Mouse (Mus musculus): ENCODE results near the gene Trpm8.

The Trpm8 gene

DNA sequence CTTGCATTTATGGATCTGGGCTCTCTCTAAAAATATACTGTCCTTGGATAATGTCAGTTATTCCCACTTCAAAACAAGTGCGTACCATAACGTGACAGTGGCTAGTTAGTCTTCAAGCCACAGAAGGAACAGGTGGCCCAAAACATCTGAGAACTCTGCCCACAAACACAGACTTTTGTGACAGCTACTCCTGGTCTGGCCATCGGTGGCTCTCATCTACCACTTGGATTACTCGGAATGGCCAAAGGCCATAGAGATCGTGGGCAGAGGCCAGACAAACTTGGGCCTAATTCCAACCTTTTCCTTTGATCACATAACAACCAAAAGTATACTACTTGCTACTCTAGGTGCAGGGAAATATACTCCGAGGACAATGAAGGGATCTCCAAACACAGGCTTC, 9.4 kb upstream of the Trpm8 start:
- no peak; the same call in 1 of the 2 replicates for TF ChIP-seq GATA4 (IDR thresholded peaks at IDR 0.05; ENCODE audit: insufficient replicate concordance, low read length)

DNA sequence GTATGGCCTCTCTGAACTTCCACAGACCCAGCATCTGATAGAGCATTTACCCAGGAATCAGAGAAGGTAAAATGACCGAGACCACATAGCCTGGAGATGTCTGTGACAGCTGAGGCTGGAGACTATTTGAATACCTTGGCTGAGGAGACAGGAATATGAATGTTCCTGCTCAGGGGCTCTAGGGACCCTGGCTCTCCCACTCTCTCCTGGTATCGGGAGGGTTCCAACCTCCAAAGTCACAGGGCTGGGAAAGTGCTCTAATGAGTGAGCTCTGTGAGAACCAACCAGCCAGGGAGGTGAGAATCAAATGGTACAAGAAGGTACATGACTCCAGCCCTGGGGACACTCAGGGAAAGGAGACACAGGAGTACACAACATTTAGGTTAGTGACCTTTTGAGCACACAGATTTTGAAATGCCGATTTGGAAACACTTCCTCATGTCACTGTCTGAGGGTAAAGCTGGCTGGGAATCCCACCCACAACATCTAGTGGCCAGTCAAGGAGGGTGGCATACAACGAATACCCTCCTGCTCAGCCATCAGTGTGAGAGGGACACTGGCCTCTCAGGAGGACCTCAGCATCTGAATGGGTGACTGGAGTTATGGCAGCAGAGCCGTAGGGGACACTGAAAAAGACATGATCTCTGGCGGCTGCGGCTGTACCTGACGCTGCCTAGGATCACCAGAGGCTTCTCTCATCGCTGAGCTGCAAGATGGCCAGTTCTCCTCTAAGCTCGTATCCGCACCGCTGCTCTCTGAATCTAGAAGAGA, 7.7 kb upstream of the Trpm8 start:
- no peak for TF ChIP-seq GATA4 (IDR thresholded peaks at IDR 0.05; ENCODE audit: insufficient replicate concordance, low read length)

DNA sequence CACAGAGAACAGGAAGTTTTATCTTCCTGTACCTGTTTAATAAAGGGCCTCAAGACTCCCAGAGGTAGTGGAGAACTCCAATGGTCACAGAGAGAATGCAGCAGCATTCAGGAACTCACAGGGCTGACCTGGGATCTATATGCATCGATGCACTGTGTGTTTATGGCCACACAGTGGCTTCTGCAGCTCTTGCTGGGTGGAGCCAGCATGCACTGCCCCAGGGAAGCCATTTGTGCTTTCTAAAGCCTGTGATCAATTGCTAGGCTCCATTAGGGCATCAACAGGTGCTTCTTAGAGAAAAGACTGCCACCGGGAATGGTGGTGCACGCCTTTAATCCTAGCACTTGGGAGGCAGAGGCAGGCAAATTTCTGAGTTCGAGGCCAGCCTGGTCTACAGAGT, 4.6 kb upstream of the Trpm8 start:
- no peak for TF ChIP-seq GATA4 (IDR thresholded peaks at IDR 0.05; ENCODE audit: insufficient replicate concordance, low read length)

DNA sequence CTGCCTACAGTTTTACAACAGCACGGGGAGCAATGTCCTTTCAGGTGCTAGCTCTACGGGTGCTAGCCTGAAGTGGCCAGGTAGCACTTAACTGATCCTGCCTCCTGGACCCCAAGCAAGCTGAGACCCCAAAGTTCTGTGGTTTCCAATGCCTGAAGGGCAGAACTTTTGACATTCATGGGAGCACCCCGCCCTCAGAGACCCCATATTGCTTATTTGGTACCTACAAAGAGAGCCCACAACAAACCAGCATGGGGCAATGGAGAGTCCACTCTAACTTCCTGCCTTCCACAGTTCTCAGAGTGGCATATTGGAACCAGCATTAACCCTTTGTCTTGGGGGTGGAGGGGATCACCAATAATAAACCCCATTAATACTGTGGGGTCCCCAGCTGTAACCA, 4.1 kb upstream of the Trpm8 start:
- TF ChIP-seq GATA4 (IDR thresholded peaks at IDR 0.05; ENCODE audit: insufficient replicate concordance, low read length), result no peak

DNA sequence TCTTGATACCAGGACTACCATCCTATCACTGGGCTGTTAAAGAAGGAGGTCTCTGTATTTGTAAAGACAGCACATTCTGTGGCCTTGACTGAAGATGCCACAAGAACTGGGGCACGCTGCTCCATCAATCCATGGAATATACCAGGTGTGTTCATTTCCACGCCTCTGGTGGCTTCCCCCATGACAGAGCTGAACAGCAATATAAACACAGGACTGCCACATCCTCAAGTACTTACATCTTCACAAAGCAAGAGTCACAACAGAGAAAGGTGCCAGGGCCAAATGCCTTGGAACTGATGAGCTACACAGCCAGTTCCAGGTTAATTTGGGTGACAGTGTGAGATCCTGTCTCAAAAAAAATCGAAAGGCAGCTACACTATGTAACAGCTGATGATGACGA, 3.6 kb upstream of the Trpm8 start:
- no peak for TF ChIP-seq GATA4 (IDR thresholded peaks at IDR 0.05; ENCODE audit: insufficient replicate concordance, low read length)

DNA sequence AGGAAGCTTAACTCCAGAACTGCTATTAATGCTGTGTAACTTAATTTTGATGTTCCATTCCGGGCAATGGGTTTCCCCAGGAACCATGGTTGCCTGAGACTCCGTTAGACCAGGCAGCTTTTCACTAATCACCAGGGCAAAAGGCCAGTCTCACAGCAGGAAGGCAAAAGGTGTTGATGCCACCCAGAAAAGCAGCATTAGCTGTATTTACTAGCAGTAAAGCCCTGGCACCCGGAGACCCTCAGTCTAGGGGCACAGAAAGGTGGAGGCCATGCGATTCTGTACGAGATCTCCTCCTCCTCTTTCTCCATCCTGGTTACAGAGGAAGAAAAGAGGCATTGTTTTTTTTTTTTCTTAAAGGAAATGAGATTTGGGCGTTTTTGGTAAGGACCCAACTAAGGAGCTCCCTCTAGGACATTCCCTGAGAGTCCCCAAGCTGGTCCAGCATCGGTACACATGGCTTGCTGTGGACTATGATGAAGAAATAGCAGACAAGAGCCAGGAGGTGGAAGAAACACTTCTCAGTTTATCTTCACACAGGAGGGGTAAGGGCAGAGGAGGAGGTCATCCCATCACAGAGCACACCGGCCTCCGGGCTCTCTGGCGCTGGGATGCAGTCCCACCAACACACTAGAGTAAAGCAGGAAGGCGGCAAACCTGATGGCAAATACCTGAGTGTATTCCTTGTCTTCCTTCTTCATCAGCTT, 2.9 kb upstream of the Trpm8 start:
- TF ChIP-seq GATA4 (IDR thresholded peaks at IDR 0.05; ENCODE audit: insufficient replicate concordance, low read length), result no peak

DNA sequence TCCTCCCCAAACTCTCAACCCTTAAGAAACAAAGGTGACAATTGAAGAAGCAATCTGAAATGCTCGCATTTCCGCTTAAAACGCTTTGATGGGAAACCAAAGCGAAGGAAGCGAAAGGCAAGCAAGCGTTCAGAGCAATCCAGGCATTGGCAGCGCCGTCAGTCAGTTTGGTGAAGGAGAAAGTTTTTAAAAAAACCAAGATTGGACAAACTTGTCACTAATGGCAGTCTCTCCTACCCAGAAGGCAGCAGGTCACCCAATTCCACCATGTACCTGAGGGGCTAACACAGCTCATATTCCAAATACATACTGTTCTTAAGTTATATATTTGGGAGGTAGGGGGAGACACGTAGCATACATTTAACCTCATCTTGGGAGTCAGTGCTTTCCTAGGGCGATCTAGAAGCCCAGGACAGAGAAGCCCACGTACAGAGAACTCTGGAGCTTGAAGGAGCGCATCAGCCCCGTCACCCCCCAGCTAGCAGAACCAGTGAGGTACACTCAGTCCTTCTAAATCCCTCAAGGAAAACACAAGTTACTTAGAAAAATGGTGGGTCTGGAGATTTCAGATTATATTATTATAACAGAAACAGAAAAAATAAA, 2.3 kb upstream of the Trpm8 start:
- TF ChIP-seq GATA4 (IDR thresholded peaks at IDR 0.05; ENCODE audit: insufficient replicate concordance, low read length), result no peak

DNA sequence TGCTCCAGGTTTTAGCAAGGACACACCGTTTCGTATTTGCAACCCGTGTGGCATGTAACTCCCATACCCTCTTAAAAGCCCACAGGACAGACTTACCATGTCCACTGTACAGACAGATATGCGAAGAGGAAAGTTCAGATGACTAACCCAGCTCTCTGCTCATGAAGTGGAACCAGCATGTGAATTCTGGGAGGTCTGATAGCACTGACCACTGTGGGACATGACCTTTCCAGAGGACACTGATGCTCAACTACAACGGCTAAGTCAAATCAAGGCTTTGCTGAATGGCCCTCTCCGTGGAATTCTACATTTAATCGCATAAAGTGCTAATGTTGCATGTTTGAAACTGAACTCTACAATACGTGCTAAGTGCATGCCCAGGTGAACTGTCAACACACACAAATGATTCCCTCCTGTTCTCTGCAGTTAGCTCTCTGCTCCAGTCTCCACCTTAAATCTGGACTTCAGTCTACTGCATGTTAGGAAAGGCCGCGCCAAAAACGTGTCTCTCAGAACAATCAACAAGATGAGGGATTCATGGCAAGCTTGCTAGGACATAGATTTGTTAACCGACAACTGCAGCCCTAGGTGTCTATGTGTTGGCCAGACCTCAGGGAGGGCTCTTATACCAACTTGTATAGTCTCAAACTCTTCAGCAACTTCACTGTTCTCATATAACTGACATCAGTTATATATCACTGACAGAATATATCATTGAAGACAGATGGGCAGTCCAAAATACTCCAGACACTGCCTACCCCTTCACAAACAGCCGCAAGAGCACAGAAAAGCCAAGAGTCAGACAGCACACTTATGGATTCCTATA, 1.6 kb upstream of the Trpm8 start:
- TF ChIP-seq GATA4 (IDR thresholded peaks at IDR 0.05; ENCODE audit: insufficient replicate concordance, low read length), result no peak

DNA sequence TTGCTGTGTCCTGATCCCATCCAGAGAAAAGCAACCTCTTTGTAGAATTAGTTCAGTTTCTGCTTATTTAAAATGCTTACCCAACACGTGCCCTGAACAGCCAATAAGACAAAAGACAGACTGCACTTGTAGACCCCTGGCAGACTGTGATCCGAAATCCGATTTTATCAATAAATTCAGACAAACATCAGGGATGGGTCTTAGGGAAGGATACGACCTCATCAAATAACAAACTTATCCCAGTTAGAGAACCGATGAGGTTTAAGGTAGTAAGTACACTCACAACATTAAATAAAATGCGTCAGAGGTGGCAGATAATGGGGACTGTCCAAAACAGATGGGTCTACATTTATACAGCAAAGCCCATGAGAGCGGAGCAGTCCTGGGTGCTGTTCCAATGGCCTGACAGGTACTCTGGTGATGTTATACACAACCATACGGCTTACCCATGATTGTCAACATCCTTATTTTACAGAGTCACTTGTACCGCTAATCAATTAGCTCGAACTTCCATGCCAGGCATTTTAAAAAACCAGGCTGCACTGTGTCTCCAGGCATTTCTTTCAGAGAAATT, 850 bp upstream of the Trpm8 start:
- no peak for TF ChIP-seq GATA4 (IDR thresholded peaks at IDR 0.05; ENCODE audit: insufficient replicate concordance, low read length)

DNA sequence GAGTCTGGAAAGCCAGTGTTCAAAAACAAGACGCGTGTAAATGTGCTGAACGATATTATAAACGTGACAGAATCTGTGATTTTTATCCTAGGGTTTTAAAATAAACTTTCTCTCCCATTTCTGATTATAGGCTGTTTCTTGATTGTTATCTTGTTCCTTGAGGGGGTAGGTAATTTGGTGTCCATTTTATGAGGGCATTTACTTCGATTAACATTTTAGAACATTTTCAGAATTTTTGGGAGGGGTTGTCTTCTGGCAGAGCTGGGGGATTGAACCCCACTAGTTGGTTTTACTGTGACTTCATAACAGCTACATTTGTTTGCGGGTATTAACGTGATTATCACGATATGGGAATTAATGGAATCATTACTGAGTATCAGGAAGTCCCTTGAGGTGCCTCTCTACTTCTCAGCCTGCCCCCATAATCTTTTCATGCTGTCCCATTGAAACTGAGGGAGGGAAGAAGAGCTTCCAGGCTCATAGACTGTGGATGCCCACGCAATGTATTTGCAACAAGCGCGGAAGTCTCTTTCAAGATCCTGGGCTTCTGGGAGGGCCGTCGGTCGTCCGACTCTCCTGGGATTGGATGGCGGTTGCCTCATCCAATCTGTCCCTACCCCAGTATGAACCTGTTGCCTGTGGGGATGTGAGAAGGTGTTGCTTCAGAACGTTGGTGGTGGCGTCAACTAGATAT, 504 bp downstream of the Trpm8 start:
- 0 out of 2 replicates have a peak, but pooled peaks have one; percentile 55 for TF ChIP-seq GATA4 (IDR thresholded peaks at IDR 0.05; ENCODE audit: insufficient replicate concordance, low read length)

DNA sequence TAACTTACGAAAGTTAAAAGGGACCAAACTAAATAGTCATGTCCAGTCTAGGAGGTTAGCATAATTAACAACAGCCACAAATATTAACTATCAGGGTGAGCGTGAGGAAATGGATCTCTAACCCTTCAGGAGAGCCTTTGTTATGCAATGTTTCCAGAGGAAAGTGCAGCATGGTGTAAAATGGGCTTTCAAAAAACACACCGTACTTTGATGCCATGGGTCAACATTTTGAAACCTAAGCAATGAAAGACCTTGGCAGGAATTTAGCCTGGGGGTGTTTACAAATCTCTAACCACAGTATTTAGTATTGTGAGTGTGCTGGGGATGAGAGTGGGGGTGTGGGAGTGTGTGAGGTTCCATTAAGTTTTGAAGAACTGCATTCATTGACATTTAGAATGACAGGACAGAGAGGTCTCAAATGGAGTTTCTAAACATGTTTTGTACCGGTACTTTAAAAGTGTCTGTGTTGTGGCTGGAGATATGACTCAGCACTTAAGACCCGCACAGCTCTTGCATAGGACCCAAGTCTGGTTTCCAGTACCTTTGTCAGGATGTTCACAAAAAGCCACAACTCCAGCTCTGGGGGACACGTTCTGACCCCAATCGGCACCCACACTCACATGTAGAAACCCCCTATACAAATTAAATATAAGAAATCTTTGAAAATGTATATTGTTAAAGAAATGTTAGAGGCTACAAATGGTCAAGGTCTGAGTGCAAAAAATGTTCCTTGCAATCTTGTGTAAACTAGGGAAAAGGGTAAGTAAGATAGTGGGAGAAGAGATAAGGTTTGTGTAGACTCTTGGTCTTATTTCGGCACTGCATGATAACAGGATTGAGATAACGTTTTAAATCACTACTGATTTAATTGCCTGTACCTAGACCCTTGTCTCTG, 1.9 kb downstream of the Trpm8 start:
- peak; percentile 100 for TF ChIP-seq GATA4 (IDR thresholded peaks at IDR 0.05; ENCODE audit: insufficient replicate concordance, low read length)

DNA sequence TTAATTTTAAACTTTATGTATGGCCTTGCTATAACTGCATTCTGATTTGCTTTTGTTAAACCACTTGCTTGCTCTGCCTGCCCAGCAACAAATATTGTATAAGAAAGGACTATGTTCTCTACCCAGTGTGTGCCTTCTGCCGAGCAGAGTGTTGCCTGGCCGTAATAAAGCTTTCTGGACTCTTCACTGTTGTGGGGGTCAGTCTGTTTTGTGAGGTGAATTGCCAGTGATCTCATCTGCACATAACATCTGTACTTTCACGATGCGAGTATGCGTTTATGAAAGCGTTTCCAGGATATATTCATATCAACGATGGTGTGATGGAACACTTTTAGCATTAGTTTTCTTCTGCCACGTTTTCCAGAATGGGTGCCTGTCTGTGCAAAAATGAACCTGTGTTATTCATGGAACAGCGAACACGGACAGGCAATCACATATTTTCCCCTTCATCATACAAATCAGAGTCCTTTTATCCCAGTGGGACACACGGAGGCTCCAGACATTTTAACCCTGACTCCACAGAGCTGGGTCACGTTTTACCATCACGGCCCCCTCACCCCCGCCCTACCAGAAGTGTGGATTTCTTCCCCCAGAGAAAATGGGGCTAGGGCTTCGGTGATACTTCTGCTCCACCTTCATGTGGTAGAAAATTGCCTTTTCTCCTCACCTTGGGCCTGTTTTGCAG, 2.7 kb downstream of the Trpm8 start:
- no peak for TF ChIP-seq GATA4 (IDR thresholded peaks at IDR 0.05; ENCODE audit: insufficient replicate concordance, low read length)

DNA sequence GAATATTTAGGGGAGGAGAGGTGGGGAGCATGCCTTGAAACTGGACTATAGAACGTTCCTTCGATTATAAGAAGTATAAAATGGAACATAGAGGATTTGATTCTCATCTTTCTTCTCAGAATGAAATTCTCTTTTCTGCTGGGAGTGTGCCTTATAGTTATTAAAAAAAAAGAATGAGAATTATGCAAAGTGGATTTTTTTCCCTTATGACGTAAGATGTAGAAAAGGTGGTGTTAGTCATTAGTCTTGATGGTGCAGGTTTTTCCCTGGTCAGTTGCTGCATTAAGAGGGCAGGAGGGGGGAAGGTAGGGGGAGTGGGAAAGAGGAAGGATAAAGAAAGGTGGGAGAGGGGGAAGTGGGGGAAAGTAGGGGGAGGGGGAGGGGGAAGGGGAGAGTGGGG, 4.8 kb downstream of the Trpm8 start:
- no peak for TF ChIP-seq GATA4 (IDR thresholded peaks at IDR 0.05; ENCODE audit: insufficient replicate concordance, low read length)
